Mouse (Mus musculus) MEL (cell line): ENCODE results near the gene Zbtb3. TPM values are rescaled to one million over a fixed set of nuclear protein-coding genes. Genes with fewer than 3 reads are reported as not detected.

Experiments used
- DNase-seq: peaks from one replicate; pipeline ENCODE4 v3.0.0; 2011; ENCODE audit warnings: low read depth, low spot score
- H3K27ac ChIP-seq: 2 replicates; pipeline ENCODE4 v1.5.1; 2012; ENCODE audit warnings: low read depth, mild to moderate bottlenecking, control low read depth, low read length, moderate library complexity; ENCODE audit not compliant: control insufficient read depth
- H3K27me3 ChIP-seq, 2 experiments: fragments of 150-350 bp in 1 of 2; sonication (generic) in 1 of 2; 2 replicates each; pipeline ENCODE4 v1.6.1; 2012; ENCODE audit warnings: low read length in 2 of 2, mild to moderate bottlenecking in 2 of 2, improper control_type of control experiment in 1 of 2, moderate library complexity in 1 of 2; ENCODE audit not compliant: insufficient read depth in 2 of 2, control insufficient read depth in 1 of 2
- H3K36me3 ChIP-seq, 2 experiments: 2 replicates each; pipeline ENCODE4 v1.6.1; 2012 to 2014; ENCODE audit warnings: low read length in 2 of 2, improper control_type of control experiment in 1 of 2, inconsistent platforms in 1 of 2, mild to moderate bottlenecking in 1 of 2; ENCODE audit not compliant: insufficient read depth in 2 of 2, control insufficient read depth in 1 of 2
- H3K4me1 ChIP-seq, 2 experiments: fragments of 150-350 bp in 1 of 2; sonication (generic) in 1 of 2; 2 replicates each; pipeline ENCODE4 v1.6.1; 2012; ENCODE audit warnings: low read length in 2 of 2, improper control_type of control experiment in 1 of 2, mild to moderate bottlenecking in 1 of 2; ENCODE audit not compliant: insufficient read depth in 2 of 2, control insufficient read depth in 1 of 2
- H3K4me3 ChIP-seq, 2 experiments: fragments of 150-350 bp in 1 of 2; sonication (generic) in 1 of 2; 2 replicates each; pipeline ENCODE4 v1.5.1; 2012; ENCODE audit warnings: low read depth in 2 of 2, low read length in 2 of 2, mild to moderate bottlenecking in 2 of 2, moderate library complexity in 2 of 2, control low read depth in 1 of 2, improper control_type of control experiment in 1 of 2; ENCODE audit not compliant: control insufficient read depth in 1 of 2, insufficient read depth in 1 of 2
- H3K79me2 ChIP-seq: 2 replicates; pipeline ENCODE4 v1.6.1; 2012; ENCODE audit warnings: mild to moderate bottlenecking, low read length, moderate library complexity; ENCODE audit not compliant: control insufficient read depth, poor library complexity, insufficient read depth
- H3K9ac ChIP-seq: 2 replicates; pipeline ENCODE4 v1.6.1; 2012; ENCODE audit warnings: low read depth, mild to moderate bottlenecking, control low read depth, low read length, moderate library complexity; ENCODE audit not compliant: control insufficient read depth, poor library complexity, severe bottlenecking
- H3K9me3 ChIP-seq: fragments of 150-350 bp; sonication (generic); replicated peaks from 2 replicates; pipeline ENCODE4 v1.6.1; 2012; ENCODE audit warnings: mild to moderate bottlenecking, low read length, improper control_type of control experiment, moderate library complexity; ENCODE audit not compliant: insufficient read depth
- BHLHE40 ChIP-seq: IDR thresholded peaks from 2 replicates; pipeline ENCODE4 v1.6.1; 2012; ENCODE audit warnings: low read depth, mild to moderate bottlenecking, inconsistent platforms, low read length, improper control_type of control experiment, borderline replicate concordance
- CHD1 ChIP-seq: IDR thresholded peaks from 2 replicates; pipeline ENCODE4 v1.6.1; 2012; ENCODE audit warnings: low read depth, mild to moderate bottlenecking, inconsistent platforms, low read length, improper control_type of control experiment
- E2F4 ChIP-seq: IDR thresholded peaks from 2 replicates; pipeline ENCODE4 v1.6.1; 2011; ENCODE audit warnings: low read depth, low read length, improper control_type of control experiment, borderline replicate concordance
- GATA1 ChIP-seq: IDR thresholded peaks from 2 replicates; pipeline ENCODE4 v1.6.1; 2011; ENCODE audit warnings: low read depth, low read length, improper control_type of control experiment
- MAX ChIP-seq: IDR thresholded peaks from 2 replicates; pipeline ENCODE4 v1.6.1; 2011; ENCODE audit warnings: low read length, improper control_type of control experiment
- MYB ChIP-seq: IDR thresholded peaks from 2 replicates; pipeline ENCODE4 v1.6.1; 2011; ENCODE audit warnings: mild to moderate bottlenecking, low read depth, low read length, improper control_type of control experiment
- NELFE ChIP-seq: IDR thresholded peaks from 2 replicates; pipeline ENCODE4 v1.6.1; 2011; ENCODE audit warnings: low read depth, low read length, improper control_type of control experiment
- POLR2AphosphoS2 ChIP-seq: IDR thresholded peaks from 2 replicates; pipeline ENCODE4 v1.6.1; 2011; ENCODE audit warnings: low read length, improper control_type of control experiment
- SMC3 ChIP-seq: IDR thresholded peaks from 2 replicates; pipeline ENCODE4 v1.6.1; 2011; ENCODE audit warnings: low read depth, low read length, improper control_type of control experiment
- TAL1 ChIP-seq: IDR thresholded peaks from 2 replicates; pipeline ENCODE4 v1.6.1; 2012; ENCODE audit warnings: mild to moderate bottlenecking, inconsistent platforms, low read length, moderate library complexity, mixed read lengths
- TCF12 ChIP-seq: IDR thresholded peaks from 2 replicates; pipeline ENCODE4 v1.6.1; 2014; ENCODE audit warnings: low read depth, mild to moderate bottlenecking, inconsistent platforms, low read length, improper control_type of control experiment, moderate library complexity
- UBTF ChIP-seq: IDR thresholded peaks from 2 replicates; pipeline ENCODE4 v1.6.1; 2012; ENCODE audit warnings: low read depth, mild to moderate bottlenecking, inconsistent platforms, low read length, improper control_type of control experiment, moderate library complexity, borderline replicate concordance; ENCODE audit not compliant: insufficient read depth
- USF1 ChIP-seq: IDR thresholded peaks from 2 replicates; pipeline ENCODE4 v1.6.1; 2014; ENCODE audit warnings: low read depth, mild to moderate bottlenecking, inconsistent platforms, low read length, improper control_type of control experiment, moderate library complexity
- ZKSCAN1 ChIP-seq: IDR thresholded peaks from 2 replicates; pipeline ENCODE4 v1.6.1; 2012; ENCODE audit warnings: low read depth, mild to moderate bottlenecking, inconsistent platforms, low read length, improper control_type of control experiment, moderate library complexity
- ZMIZ1 ChIP-seq: IDR thresholded peaks from 2 replicates; pipeline ENCODE4 v1.6.1; 2012; ENCODE audit warnings: low read depth, mild to moderate bottlenecking, inconsistent platforms, low read length, improper control_type of control experiment, moderate library complexity
- polyA plus RNA-seq, 2 experiments: library from polyadenylated mRNA; stranded (reverse) in 1 of 2; unstranded in 1 of 2; fragments of >175 nt in 1 of 2; fragments of >200 nt in 1 of 2; gene quantifications; 2 replicates each; pipeline versions ENCODE4 v1.2.1 to v1.2.4; 2012; ENCODE audit warnings: low replicate concordance in 2 of 2, low read depth in 1 of 2; ENCODE audit not compliant: insufficient read length in 2 of 2, insufficient read depth in 1 of 2, missing spikeins in 1 of 2
- total RNA-seq: library from RNA; depleted of rRNA; stranded (reverse); fragments of 300-350 nt; gene quantifications from 2 replicates; pipeline ENCODE4 v1.2.3, GENCODE M21; 2012

The Zbtb3 gene
- total and polyA plus RNA-seq, 3 experiments = 2.4 to 2.9 TPM; not detected in 1

- no peak for DNase-seq
- Histone ChIP-seq H3K27me3 (no peaks in the 10 kb centered on the region), H3K9me3 (no peaks in the 10 kb centered on the region), H3K79me2 (peaks cover 27% of the 10 kb centered on the region), H3K27ac (no peak overlapping the region), H3K4me3 (no peak overlapping the region), H3K9ac (no peak overlapping the region), H3K36me3 (peaks cover 16% of the 10 kb centered on the region in 2 experiments; a peak in 3 of 4 replicates), H3K4me1 (peaks cover 3 to 11% of the 10 kb centered on the region in 2 experiments; a peak in 3 of 4 replicates)
- TF ChIP-seq UBTF (no peak), ZKSCAN1 (no peak), GATA1 (no peak), POLR2AphosphoS2 (no peak), MYB (no peak), TCF12 (no peak), MAX (no peak), BHLHE40 (no peak), E2F4 (no peak), SMC3 (no peak)
Observed at GRCm38 (mm10) chr19:8815812-8816211, 13.5 kb downstream of the Zbtb3 start.

- Histone ChIP-seq H3K79me2 (peaks cover 39% of the 10 kb centered on the region), H3K4me1 (peaks cover 3 to 11% of the 10 kb centered on the region in 2 experiments; a peak in 3 of 4 replicates), H3K9ac (peak overlapping the region; percentile 21), H3K27ac (no peak overlapping the region), H3K4me3 (peak overlapping the region in 1 of 2 experiments; percentile 8; a peak in 1 of 4 replicates), H3K36me3 (peaks cover 11 to 19% of the 10 kb centered on the region in 2 experiments; a peak in 3 of 4 replicates), H3K27me3 (no peaks in the 10 kb centered on the region), H3K9me3 (no peaks in the 10 kb centered on the region)
- DNase-seq = no peak
- no peak for TF ChIP-seq TAL1
- no peak for TF ChIP-seq USF1
- no peak for TF ChIP-seq NELFE
Observed at GRCm38 (mm10) chr19:8817001-8817400, 14.6 kb downstream of the Zbtb3 start.

DNA sequence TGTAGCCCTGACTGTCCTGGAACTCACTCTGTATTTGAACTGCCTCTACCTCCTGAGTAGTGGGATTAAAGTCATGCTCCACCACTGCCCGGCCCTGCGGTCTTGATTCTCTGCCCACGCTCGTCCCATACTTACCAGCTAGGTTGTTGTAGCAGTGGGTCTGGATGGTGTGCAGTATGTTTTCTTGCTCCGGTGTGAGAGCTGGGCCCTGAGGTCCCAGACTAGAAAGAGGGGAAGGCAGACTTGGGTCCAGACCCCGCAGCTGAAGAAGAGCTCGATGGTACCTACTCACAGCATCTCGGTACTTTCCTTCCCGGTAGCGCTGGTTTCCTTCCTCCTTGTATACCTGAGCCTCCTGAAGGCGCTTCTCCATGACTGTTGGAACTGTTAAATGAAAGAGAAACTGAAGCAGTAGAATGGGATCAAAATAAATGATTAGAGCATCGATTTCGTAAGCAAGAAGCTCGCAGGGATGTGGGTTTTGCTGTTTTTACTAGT, 16.0 kb downstream of the Zbtb3 start:
- Histone ChIP-seq H3K79me2 (peaks cover 51% of the 10 kb centered on the region), H3K27me3 (no peaks in the 10 kb centered on the region), H3K4me3 (peak overlapping the region; percentile 78), H3K4me1 (peaks cover 5 to 11% of the 10 kb centered on the region in 2 experiments; a peak in 3 of 4 replicates), H3K27ac (peak overlapping the region; percentile 98), H3K9me3 (no peaks in the 10 kb centered on the region), H3K36me3 (peaks cover 7 to 31% of the 10 kb centered on the region in 2 experiments), H3K9ac (peak overlapping the region; percentile 88)
- peak; percentile 54 for DNase-seq
- peak; percentile 23; the same call in 1 of the 2 replicates for TF ChIP-seq ZMIZ1
- TF ChIP-seq CHD1 = no peak; the same call in 1 of the 2 replicates
